Mouse (Mus musculus): ENCODE data around the gene Prelid3b.

The Prelid3b gene

DNA sequence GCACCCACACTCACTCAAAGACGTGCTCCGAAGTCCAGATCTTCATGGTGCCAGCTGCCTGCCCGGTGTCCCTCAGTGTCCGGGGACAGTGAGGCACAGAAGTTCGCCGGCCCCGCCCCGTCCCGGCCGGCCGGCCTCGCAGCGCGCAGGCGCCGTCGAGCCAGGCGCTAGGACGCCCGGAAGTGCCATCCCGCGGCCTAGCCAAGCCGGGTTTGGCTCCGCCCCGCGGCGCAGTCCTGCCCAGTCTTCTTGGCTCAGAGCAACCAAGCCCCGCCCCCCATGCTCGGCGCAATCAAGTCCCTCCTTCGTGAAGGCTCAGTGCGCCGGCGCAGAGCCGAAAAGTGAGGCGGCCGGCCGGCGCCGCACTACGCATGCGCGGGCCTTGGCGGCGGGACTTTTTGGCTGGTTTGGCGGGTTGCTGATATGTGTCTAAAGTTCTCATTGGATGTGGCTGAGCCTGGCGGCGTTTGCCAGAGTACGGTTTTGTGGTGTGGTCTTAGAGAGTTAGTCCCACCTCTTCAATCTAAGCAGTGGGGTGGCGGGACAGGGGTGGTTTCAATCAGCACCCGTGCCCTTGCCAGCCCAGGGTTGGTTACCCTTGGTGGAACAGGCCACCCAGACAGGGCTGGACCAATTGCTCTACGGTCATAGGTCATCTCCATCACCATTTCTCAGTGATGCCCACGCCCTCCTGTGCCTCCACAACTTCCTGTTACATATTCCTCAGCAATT is at the start of gene Prelid3b:
Gene Prelid3b (minus strand): TSS at position 264 of the 732 bp plus-strand sequence.
- peak; percentile 98 for DNase-seq (ENCODE audit: extremely low spot score, low spot score)

DNA sequence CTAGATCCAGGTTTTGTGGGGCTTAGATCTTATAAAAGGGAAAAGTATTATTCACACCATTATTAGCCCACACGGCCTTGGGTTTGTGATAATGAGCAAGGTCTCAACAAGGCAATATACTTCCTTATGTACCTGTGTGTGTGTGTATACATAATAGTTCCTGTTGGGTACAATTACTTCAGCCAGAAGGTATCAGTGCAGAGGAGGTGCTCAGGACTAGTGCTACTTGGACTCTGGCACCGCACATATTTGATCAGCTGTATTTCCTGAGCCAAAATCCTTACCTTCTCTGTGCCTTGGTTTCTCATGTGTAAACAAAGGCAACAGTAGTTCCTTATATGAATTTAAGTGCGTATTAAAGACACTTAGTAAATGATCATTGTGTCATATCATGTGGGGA is 49.3 kb upstream of the Prelid3b start:
- no peak for DNase-seq (ENCODE audit: extremely low spot score, low spot score)

DNA sequence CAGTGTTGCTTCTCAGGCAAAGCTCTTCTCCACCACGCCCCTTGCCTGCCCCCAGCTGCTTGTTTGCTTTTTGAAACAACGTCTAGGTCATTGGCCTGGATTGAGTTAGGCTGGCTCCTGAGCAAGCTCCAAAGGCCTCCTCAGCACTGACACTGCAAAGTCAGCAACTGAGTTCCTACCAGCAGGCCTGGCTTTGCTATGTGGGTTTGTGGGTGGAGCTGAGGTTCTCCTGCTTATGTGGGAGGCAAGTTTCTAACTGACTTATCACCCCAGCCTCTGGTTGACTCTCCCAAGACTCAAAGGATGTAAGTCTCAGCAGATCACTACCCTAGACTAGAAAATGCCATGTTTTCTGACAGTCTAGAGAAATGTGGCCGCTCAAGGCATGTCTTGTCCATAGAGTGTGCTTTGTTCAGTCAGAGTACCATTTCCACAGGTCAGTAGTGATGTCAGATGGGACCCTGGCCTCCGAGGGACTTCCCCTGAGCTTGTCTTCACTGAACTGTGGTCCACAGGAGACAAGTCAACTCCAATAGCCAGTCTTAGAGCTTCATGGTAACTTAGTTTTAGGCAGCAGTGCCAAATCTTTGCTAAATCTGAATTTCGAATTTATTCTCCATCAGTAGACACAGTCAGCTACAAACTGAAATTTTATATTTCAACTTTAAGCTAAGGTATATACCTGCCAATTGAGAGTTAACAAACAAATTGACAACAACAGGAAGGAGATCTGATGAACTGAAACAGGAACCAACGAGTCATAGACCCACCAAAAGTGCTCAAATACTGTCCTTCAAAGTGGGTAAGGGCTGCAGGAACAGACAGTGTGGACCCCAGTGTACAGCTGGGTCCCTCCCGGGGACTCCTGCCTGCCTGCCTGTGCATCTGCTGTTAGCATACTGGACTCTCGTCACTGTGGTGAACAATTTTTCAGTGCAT is 44.5 kb upstream of the Prelid3b start:
- DNase-seq (ENCODE audit: extremely low spot score, low spot score): no peak

DNA sequence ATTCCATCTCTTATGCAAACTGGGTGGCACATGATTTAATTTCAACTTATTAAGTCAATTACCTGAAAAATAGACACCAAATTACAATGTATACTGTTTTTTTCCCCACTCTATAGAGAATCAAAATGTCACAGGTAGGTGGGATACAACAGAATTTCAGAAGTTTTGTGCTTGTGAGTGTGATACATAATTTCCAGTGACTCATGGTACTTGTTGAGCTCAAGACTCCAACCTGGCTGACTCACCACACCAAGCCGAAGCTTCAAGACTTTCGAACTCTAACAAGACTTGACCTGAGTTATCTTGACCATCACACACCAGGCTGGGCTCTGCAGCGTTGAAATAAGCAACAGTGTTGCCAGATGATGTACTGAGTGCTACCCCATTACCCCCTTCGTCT is 42.0 kb upstream of the Prelid3b start:
- no peak for DNase-seq (ENCODE audit: extremely low spot score, low spot score)

DNA sequence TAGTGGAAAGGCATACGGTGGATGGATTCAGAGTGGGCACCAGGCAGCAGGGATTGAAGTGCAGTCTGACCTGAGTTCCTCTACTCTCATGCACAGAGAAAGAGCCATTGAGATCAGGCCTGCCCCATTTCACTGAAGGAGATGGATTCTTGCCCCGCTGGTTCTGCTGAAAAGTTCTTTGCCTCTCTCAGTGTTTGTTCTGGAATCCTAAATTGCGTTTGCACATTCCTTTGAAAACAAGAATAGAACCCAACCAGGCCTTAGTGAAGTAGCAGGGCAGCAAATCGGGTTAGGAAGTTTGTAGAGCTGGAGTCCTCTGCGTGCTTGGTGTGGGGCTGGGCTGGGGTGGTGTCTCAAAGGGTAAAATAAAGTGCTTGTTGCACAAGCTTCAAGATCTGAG is 40.9 kb upstream of the Prelid3b start:
- DNase-seq (ENCODE audit: extremely low spot score, low spot score): no peak

DNA sequence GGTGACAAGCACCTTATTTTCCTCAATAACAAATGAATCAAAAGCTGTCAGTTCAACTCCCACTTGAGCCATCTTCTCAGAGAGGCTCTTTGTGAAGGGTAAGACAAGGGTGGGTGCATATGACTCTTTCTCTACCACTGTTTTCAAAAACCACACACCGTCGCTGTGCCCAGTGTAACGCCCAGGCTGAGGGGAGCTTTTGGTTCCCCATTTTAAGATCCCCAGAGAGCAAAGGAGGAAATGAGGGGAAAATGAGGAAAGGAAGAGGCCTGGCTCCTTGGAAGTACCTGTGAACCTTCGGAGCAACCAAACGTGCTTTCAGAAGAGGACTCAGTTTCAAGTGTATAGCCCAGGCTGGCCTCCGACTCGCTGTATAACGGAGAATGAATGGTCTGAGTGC is 36.9 kb upstream of the Prelid3b start:
- no peak for DNase-seq (ENCODE audit: extremely low spot score, low spot score)

DNA sequence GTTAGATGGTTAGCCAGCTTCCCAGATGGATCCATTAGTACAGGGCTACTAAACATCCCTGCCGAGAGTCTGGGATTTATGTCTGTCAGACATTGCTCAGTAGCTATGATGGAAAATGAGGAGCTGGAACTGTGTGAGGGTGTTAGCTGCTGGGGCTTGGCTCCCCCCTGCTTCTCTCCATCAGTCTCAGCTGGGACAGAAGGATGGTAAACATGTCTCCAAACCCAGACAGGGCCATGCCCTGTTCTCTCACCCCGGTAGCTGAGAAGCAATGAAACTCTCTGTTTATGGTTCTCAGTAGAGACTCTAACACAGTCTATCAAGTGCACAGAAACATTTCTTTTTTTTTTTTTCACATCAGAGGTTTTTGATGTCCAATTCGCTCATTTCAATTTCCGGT is 35.1 kb upstream of the Prelid3b start:
- no peak for DNase-seq (ENCODE audit: extremely low spot score, low spot score)

DNA sequence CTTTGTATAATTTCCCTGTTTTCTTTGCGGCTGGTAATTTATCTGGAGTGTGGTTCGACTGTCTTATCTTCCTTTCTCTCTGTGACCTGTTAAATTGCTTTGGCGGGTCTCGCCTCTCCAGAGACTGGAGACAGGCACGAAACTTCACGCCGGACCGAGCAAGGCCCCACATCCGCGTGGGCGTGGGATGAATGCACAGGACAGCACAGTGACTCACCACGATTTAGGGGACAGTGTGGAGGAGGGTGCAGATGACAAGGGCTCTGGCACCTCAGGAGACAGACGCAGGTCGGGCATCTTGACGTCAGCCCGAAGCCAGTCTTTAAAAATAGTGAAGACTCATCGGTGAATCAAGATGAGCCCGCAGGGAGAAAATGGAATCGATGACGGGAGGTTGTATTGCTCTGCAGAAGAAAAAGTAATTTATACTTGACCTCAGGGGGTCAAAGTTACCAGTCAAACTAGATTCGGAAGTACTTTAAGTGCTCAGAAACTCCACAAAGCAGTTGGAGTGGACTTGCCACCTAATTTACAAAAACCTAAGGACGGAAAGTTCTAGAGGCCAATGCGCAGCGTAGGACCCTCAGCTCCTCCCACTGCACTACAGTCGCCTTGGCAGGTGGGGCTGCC is 30.1 kb upstream of the Prelid3b start:
- no peak for DNase-seq (ENCODE audit: extremely low spot score, low spot score)

DNA sequence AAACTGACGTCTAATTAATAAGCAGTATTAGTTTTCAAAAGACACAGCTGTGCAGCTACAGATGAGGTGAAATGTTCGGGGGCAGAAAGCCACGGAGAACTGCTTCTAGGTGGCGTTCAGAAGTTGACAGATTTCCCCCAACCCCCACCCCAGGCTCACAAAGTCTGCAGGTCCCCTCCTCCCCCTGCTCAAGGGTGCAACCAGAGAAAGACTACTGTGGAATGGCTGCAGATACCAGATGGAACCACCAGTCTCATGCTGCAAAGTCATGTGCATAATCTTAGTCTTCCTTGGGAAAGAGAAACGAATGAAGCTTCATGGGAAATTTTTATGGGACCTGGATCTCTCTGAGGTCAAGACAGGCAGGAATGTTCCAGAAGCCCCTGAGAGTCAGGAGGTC is 29.4 kb upstream of the Prelid3b start:
- no peak for DNase-seq (ENCODE audit: extremely low spot score, low spot score)

DNA sequence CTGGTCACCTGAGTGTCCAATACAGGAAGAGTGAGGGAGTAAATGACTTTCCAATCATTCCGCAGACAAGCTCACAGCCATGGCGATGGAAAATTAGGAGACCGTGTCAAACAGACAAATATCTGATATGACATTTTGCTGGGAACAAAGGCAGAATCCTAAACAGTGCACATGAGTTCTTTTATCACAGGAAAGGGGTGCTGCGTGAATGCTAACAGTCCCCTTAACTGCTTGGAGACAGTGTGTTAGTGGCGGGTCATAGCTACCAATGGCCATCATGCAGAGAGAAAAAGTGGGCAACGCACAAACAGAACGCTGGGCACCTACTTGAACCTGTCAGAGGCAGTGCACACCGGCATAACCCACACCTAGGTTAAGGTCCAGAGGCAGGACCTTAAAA is 28.6 kb upstream of the Prelid3b start:
- DNase-seq (ENCODE audit: extremely low spot score, low spot score): no peak

DNA sequence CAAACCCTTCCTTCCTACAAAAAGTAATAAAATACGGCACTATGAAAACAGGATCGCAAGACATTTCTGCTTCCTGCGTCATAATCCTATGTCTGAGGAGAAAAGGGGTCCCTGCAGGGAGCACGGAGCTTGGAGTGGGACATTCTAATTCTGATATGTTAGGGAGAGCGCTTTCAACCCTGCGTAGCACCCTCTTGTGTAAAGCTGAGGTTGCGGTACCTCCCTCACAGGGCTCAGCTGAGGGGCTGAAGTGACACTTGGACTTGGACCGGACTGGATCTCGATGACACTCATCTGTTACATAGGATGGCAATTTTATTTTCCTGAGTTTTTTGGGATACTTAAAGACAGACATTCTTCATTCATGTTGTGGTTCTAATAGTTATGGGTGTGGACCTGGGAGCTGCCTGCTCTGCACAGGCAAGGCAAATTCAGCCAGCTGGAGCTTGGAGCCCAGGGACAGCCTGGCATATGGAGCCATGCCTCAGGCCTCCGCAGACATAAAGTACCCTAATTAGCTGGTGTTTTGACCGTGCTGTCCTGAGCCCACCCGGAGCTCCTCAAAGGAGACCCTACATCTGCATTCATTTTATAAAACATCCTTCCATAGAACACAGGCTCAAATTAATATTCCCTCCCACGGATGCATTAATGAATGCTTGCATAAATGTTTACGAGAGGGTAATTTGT is 28.1 kb upstream of the Prelid3b start:
- no peak for DNase-seq (ENCODE audit: extremely low spot score, low spot score)

DNA sequence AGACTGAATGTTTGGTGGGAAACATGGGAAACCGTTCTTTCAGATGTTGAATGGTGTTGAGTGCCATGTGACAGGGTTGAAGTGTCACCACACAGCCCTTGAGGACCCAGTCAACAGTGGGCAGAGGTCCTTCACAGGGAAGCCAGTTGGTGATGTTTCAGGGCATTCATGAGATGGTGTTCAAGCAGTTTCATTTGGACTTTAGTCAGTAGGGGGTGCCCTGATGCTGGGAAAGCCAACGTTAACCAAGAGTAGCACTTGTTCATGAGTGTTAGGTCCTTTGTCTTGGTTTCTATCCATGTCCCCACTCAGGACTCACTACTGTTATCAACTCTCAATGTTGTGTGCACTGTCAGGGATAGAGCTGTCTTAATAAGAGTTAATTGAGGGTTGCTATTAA is 20.0 kb upstream of the Prelid3b start:
- no peak for DNase-seq (ENCODE audit: extremely low spot score, low spot score)

DNA sequence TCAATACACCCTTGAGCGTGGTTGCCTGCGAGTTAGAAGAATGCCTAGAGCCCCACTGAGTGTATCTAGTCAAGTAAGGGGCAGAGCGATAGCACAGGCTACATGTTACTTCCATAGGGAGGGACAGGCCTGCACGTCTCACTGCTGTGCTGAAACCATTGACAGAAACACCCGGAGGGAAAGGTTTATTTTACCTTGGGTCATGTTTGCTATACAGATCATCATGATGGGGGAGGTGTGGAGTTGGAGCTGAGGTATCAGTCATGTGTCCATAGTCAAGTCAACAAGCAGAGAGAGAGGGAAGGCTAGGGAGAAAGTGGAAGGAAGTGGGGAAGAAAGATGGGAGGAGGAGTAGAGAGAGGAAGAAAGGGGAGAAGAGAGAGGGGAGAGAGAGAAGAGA is 14.1 kb upstream of the Prelid3b start:
- no peak for DNase-seq (ENCODE audit: extremely low spot score, low spot score)

DNA sequence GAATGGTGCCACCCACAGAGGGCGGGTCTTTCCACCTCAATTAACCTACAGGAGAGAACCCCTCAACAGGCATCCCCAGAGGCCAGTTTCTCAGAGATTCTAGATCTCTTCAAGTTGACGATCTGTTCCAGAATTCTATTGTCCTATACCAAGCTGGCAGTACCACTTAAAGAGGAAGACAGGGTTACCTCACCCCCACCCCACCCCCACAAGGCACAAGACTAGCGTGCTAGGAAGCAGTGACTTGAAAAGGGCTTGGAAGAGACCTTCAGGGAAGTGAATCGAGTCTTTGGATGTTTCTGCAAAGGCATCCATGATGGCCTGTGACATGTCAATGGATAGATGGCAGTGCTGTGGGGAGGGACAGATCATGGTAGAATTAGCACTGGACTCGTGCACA is 5.9 kb upstream of the Prelid3b start:
- DNase-seq (ENCODE audit: extremely low spot score, low spot score): no peak

DNA sequence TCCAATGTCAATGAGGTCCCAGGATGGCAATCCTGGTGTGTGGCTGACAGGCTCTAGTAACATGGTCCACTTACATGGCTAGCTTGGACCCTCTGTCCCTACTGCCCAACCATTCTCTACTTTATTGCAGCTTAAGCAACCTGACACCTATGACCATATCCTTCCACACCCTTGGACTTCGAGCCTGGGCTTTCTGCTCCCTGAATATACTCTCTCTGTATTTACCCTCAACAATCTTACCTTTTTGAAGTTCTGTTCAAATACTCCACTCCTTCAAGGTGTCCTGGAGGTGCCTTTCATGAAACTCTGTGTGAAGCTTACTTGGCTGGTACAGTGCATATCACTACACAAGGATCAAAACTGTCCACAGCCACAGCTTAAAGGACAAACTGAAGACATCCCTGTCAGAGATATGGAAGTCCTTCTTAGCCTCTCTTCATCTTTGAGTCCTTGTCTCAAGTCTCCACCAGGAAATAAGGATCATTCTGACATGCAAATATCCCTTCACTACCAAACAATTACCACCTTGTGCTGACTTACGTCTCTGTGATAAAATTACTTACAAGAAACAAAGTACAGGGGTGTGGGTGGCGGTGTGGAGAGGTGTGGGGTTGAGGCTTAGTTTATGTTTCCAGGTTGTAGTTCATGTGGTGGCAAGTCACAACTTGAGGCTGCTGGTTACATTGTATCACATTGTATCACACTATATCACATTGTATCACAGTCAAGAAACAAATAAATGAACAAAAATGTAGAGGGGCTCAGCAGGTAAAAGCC is 4.8 kb upstream of the Prelid3b start:
- no peak for DNase-seq (ENCODE audit: extremely low spot score, low spot score)

DNA sequence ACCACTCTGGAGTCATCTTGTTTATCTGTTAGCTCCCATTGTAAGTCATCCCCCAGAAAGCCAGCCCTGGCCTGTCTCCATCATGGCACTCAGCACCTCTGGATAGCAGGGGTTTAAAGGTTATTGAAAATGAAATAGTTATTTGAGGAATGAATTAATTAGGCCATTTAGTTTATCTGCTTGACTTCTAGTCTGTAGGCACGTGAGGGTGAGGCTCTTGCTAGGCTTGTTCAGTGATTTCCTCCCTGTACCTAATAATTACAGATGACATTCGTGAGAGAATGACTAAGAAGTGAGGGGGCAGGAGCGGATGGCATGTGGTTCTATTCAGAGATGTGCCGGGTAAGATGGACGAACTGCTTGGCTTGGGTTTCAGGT is 658 bp upstream of the Prelid3b start:
- DNase-seq (ENCODE audit: extremely low spot score, low spot score): no peak

DNA sequence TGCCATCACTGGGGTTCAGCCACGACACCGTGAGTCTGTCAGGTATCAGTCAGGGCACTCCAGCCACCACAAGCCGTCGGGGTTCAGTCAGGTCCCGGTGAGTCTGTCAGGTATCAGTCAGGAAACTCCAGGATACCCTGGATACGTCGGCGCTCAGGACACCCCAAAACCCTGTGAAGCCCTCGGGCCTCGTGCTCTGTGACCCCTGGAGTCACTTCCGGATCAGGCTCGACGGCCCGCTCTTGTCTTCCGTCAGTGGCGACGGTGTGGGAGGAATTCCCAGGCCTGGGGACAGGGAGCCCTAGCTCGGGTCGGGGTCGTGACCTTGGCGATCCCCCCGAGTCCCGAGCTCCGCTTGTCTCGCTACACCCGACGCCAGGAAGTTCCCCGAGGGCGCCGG is 474 bp downstream of the Prelid3b start:
- no peak for DNase-seq (ENCODE audit: extremely low spot score, low spot score)

DNA sequence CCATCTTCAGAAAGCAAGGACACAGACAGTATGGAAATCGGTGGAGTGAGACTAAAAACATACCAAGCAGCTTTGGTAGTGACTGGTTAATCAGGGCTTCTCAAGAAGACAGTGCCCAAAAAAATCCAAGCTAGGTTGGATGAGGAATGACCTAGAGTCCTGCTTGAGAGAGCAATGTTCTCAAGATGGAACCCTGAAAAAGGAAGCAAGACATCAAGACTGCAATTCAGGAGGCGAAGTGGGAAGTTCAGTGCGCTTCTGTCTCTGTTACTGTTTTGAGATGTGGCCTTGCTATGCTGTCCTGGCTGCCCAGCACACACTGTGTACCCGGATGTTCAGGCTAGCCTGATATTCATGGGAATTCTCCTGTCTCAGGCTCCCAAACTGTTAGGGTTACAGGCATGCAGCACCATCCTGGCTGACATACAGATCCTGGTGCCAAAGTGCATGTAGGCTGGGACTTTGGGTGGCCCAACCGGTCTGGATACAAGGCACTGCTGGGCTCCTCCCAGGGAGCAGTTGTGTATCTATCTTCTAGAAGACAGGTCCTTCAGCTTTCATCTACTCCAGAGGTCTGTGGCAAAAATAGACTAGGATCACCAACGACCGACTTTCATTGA is 2.0 kb downstream of the Prelid3b start:
- DNase-seq (ENCODE audit: extremely low spot score, low spot score): no peak

DNA sequence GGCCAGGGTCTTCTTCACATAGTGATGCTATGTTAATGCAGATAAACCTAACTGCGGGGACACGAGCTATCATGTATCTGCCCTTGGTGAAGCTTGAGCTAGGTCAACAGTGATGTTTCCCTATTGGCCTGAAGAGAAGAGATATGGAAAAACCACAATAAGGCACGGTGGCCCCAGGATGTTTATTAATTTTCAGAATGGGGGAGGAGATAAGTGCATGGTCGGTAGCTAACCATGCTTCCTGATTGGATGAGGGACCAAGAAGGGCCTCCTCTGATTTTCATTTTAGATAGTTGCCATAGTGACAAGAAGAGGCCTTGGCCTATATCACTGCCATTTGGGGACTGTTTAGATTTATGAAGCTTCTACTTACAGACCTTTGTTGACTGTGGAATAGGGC is 2.5 kb downstream of the Prelid3b start:
- no peak for DNase-seq (ENCODE audit: extremely low spot score, low spot score)

DNA sequence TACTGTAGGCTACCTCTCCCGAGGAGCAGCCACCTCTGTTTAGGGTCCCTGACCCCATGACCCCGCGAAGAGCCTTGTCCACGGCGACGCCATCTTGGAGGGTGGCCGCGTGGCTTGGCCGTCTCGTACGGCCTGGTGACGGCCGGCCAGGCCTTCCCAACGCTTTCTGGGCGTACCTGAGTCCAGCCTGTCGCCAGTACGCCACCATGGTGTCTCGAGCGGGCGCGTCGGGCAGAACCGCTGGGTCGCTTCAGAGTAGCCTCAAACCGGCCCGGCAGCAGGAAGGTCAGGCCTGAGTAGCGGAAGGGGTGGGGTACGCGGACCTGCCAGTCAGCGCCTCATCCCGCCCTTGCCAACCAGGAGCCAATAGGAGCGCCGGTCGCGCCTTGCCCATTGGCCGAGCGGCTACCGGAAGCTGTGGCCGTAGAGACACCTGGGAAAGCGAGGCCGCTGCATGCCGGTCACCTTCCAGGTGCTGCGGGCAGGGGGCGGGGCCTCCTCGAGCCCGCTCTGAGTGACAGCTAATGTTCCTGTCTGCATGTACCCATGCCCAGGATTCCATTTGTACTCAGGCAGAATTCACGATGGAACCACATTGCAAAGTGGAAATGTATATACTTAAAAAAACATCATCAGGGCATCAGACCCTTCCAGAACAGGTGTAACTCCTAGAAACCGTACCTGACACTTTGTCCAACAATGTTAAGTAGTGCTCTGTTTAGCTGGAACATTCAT is 8.9 kb downstream of the Prelid3b start, which contains the start of gene Atp5e:
Gene Atp5e (minus strand): TSS at position 317 of the 735 bp plus-strand sequence.
- DNase-seq (ENCODE audit: extremely low spot score, low spot score): peak; percentile 93
